Mouse (Mus musculus) liver, embryonic 14.5 days (tissue): ENCODE data around the gene Cfap44.

ENCODE experiments used
- CTCF ChIP-seq: IDR thresholded peaks from 2 replicates; pipeline ENCODE4 v1.5.1; 2016; ENCODE audit warnings: antibody characterized with exemption, low read depth, control low read depth
- EP300 ChIP-seq: IDR thresholded peaks from 2 replicates; pipeline ENCODE4 v1.6.1; 2016; ENCODE audit warnings: antibody characterized with exemption, low read depth

- TF ChIP-seq EP300 (no peak), CTCF (no peak)
Observed at GRCm38 (mm10) chr16:44493868-44494267, 99.3 kb downstream of the Cfap44 start.
